Mouse (Mus musculus) myocyte (in vitro differentiated cells): Measurements from ENCODE around the gene Srl.

Experiments
- E2F4 ChIP-seq: IDR thresholded peaks from one replicate; pipeline ENCODE4 v1.6.1; 2011; ENCODE audit warnings: mild to moderate bottlenecking, control low read depth, moderate library complexity; ENCODE audit not compliant: insufficient read depth
- MAX ChIP-seq: IDR thresholded peaks from one replicate; pipeline ENCODE4 v1.6.1; 2011; ENCODE audit warnings: low read depth, mild to moderate bottlenecking, control low read depth
- MYOD1 ChIP-seq, 3 experiments: IDR thresholded peaks; one replicate each; pipeline ENCODE4 v1.6.1; 2011; ENCODE audit warnings: control low read depth in 2 of 3, low read depth in 2 of 3, mild to moderate bottlenecking in 2 of 3, moderate library complexity in 1 of 3; ENCODE audit not compliant: insufficient read length in 2 of 3, control insufficient read depth in 1 of 3
- MYOG ChIP-seq, 3 experiments: IDR thresholded peaks; one replicate each; pipeline ENCODE4 v1.6.1; 2011; ENCODE audit warnings: control low read depth in 2 of 3, low read depth in 2 of 3, mild to moderate bottlenecking in 2 of 3; ENCODE audit not compliant: insufficient read length in 2 of 3, control insufficient read depth in 1 of 3, insufficient read depth in 1 of 3
- POLR2A ChIP-seq: IDR thresholded peaks from one replicate; pipeline ENCODE4 v1.6.1; 2011; ENCODE audit warnings: low read depth, mild to moderate bottlenecking, control low read depth, moderate library complexity; ENCODE audit not compliant: insufficient read length
- POLR2AphosphoS2 ChIP-seq: IDR thresholded peaks from one replicate; pipeline ENCODE4 v1.6.1; 2011; ENCODE audit warnings: low read depth, control low read depth; ENCODE audit not compliant: insufficient read length
- TCF12 ChIP-seq: IDR thresholded peaks from one replicate; pipeline ENCODE4 v1.6.1; 2011; ENCODE audit warnings: mild to moderate bottlenecking, control low read depth; ENCODE audit not compliant: poor library complexity, insufficient read depth, severe bottlenecking
- USF1 ChIP-seq: IDR thresholded peaks from one replicate; pipeline ENCODE4 v1.6.1; 2011; ENCODE audit warnings: low read depth, mild to moderate bottlenecking, control low read depth, moderate library complexity

DNA sequence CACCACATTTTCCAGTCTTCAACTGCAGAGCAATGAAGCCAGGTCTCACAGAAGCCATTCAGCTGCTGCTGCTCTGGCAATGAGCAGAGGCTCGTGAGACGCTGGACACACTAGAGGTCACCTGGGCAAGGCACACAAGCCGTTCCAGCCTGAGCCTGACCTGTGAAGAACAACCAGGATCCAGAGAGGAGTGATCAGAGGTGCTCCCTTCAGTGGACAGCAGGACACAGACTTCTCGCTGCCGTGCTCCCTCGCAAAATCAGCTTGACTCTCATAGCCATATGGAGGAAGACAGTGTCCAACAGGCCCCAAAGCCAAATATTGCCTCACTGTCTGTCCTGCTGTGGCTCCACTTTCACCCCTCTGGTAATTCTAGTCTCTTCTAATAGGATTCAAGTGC is 92.2 kb downstream of the Srl start:
- TF ChIP-seq POLR2A (no peak), MYOG (IDR thresholded peaks at IDR 0.05; ENCODE audit: control insufficient read depth in 1 of 3, insufficient read depth in 1 of 3, insufficient read length in 2 of 3, low read depth in 2 of 3) (no peak), POLR2AphosphoS2 (no peak), USF1 (no peak), MYOD1 (IDR thresholded peaks at IDR 0.05; ENCODE audit: control insufficient read depth in 1 of 3, insufficient read length in 2 of 3, low read depth in 2 of 3) (no peak), MAX (no peak), TCF12 (no peak), E2F4 (no peak)
